Mouse (Mus musculus): ENCODE measurements around the gene Rpp30.

DNA sequence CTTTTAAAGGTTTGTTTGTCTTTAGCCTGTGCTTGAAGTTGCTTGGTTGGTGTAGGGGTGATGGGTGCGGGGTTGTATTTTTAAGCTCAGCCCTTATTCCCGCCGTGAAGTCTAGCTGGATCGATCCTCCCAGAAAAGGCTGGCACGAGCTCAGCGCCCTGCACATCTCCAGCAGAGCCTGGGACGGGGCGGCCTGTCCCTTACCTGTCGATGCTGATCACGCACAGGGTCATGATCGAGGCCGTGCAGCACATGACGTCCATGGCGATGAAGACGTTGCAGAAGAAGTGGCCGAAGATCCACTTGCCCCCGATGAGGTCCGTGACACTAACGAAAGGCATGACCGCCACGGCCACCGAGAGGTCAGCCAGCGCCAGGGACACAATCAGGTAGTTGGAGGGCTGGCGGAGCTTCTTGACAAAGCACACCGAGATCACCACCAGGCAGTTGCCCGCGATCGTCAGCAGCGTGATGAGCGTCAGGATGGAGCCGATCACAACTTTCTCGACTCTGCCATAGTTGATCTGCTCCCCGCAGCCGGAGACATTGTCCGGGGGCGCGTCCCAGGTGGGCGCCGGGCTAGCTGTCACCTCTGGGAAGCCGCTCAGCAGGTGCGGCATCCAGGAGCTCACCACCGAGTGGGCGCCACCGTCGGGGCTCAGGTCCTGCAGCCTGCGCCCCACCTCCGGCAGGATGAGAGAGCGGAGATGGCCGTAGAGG, 26.9 kb upstream of the Rpp30 start:
- no peak for TF ChIP-seq CTCF (IDR thresholded peaks at IDR 0.05; ENCODE audit: borderline replicate concordance, insufficient read depth, low read depth, low read length)
- no peak for TF ChIP-seq POLR2A (IDR thresholded peaks at IDR 0.05; ENCODE audit: borderline replicate concordance, insufficient read depth, low read length)

Data from cerebellum, adult 2 months (tissue).